Mouse (Mus musculus): ENCODE results near the gene Cd9.

Cd9 gene

GRCm38 (mm10) chr6:125434735-125435518 lies 59.7 kb downstream of the Cd9 start:
- no peak for DNase-seq (ENCODE audit: low spot score)

- no peak for DNase-seq (ENCODE audit: low spot score)
Measured at GRCm38 (mm10) chr6:125433704-125434447, 60.7 kb downstream of the Cd9 start.

- no peak for DNase-seq (ENCODE audit: low spot score)
Measured at GRCm38 (mm10) chr6:125433257-125433656, 61.3 kb downstream of the Cd9 start.

DNA sequence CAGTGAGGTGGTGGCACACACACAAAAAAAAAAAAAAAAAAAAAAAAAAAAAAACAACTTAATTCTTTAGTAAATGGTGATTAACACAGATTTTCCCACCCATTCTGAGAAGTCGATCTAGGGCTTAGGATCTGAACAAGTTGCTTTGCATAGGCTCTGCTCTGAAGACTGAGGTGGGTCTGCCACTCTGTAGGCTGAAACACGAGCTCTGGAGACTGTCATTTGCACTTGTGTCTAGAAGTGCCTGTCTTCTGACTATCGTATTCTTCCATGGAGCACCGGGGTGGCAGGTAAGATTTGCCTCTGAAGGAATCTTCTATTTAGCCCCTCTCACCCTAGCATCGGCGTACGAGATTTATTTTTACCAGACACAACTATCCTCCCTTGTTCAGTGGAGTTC lies 62.1 kb downstream of the Cd9 start:
- no peak for DNase-seq (ENCODE audit: low spot score)

DNA sequence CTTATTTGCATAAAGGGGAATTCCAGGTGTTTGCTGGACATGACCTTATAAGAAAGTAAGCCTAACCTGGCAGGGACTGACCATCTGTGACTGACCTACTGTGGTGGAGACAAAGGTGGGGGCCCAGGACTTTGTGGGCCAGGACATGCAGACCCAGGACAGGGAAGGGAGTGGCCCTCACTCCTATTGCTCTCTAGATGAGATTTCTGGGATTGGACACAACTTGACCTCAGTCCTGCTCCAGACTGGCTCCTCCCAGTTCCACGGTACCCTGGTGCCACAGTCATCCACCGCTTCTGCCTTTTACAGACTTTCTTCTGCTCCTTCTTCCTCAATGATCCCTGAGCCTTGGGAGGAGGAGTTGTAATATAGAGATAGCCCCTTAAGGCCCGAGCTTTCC lies 63.6 kb downstream of the Cd9 start:
- DNase-seq (ENCODE audit: low spot score): no peak

GRCm38 (mm10) chr6:125430358-125430958 lies 64.1 kb downstream of the Cd9 start:
- DNase-seq (ENCODE audit: low spot score): no peak

DNA sequence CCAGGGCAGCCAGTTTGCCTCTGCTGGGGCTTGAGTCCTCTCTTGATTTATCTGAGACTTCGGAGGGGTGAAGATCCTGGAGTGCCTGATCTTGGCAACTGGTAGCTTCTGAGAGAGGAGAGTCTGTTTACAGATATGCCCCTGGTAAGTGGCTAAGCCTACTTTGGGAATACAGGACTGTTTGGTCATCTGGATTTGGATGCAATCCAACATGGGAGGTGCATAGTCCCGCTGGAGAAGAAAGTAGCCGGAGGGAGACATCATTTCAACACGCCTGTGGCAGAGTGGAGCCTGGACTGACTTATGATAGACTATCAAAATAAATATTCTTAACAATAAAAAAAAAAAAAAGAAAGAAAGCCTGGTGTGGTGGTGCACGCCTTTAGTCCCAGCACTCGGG lies 64.8 kb downstream of the Cd9 start:
- no peak for DNase-seq (ENCODE audit: low spot score)

DNA sequence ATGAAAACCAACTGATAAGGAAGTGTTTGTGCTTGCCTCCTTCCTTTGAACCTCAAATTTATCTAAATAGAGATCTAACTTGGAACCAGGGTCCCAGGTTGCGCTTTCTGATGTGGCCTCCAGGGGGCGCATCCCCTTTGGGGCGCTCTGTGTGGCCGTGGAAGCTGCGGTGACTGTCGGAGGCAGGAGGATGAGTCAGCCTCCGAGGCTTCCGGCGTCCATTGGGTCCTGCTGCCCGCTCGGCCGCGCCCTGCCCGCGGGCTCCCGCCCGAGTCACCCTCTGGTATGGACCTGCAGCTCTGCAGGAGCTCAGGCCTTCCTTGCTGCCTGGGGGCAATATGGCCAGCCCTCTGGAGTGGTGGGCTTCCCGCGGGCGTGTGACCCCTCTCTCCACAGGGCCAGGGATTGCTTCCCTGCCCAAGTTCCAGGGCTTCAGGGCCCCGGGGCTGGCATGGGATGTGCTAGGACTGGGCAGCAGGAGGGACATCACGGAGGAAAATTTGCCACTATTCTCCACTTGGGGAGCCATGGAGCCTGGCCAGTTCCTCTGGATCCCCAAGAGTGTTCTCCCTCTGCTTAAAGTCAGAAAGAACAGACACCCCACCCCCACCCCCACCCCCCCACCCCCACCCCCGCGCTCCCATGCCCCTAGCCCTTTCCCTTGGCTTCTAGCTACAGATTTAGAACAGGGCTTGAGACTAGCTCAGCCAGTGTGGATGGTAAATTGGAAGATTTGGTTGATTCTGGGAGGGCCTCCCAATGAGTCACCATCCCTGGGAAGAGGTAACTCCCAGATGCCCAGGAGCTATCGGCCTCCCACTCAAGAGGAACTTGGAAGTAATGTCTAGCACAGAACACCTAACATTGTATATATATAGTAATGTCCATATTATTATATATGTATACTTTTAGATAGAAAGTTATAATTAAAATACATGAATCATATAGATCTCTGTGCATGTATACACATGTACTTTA lies 67.9 kb downstream of the Cd9 start:
- peak; percentile 89 for DNase-seq (ENCODE audit: low spot score)

GRCm38 (mm10) chr6:125425205-125426090 lies 69.1 kb downstream of the Cd9 start:
- no peak for DNase-seq (ENCODE audit: low spot score)

GRCm38 (mm10) chr6:125424156-125424555 lies 70.4 kb downstream of the Cd9 start:
- no peak for DNase-seq (ENCODE audit: low spot score)

- DNase-seq (ENCODE audit: low spot score): no peak
Measured at GRCm38 (mm10) chr6:125423507-125423906, 71.1 kb downstream of the Cd9 start.

- no peak for DNase-seq (ENCODE audit: low spot score)
Measured at GRCm38 (mm10) chr6:125423099-125423498, 71.5 kb downstream of the Cd9 start.

DNA sequence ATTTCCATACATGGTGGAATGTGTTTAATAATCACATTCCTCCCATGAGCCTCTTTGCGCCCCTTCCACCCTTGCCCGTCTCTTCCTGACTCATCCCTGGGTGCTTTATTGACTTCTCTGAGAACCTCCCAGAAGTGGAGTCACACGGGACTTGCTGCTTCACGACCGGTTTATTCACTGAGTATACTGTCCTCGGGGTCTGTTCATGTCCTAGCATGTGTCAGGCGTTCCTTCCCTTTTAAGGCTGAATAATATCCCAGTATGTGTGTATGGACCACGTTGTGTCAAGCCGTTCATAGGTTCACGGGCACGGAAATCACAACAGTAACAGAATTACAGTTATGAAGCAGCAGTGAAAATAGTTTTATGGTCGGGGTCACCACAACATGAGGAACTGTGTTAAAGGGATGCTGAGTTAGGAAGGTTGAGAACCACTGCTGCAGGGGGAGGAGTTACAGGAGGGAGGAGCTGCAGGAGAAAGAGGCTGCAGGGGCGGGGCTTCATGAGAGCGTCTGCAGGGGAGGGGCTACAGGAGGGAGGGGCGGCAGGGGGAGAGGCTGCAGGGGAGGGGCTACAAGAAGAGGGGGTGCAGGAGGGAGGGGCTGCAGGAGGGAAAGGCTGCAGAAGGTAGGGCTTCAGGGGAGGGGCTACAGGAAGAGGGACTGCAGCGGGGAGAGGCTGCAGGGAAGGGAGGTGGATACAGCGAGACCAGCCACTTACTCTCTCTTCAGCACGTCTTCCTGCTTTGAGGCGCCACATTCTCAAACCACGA lies 72.4 kb downstream of the Cd9 start:
- DNase-seq (ENCODE audit: low spot score): peak; percentile 80

DNA sequence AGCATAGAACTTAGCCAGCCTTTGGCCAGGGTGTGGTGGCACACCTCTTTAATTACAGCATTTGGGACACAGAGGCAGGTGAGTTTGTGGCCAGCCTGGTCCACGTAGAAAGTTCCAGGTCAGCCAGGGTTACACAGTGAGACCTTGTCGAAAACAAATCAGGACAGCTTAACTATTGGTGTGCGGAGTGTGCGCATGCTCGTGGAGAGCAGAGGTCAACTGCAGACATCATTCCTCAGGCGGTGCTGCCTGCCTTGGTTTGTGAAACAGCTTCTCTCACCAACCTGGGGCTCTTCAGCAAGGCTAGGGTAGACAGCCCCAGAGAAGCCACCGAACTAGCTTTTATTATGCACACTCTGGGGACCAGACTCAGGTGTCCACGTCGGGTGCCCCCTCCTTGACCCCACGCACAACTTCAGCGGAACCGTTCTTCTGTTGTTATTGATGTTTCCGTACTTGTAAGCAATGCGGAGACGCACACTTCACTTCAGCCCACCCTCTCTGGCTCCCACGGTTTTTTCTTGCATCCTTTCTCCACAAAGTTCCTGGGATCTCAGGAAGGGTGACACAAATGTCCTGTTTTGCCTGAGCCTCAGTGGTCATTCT lies 74.0 kb downstream of the Cd9 start:
- no peak for DNase-seq (ENCODE audit: low spot score)

- DNase-seq (ENCODE audit: low spot score): peak; percentile 91
Measured at GRCm38 (mm10) chr6:125418744-125419143, 75.8 kb downstream of the Cd9 start.

- DNase-seq (ENCODE audit: low spot score): no peak
Measured at GRCm38 (mm10) chr6:125413326-125413725, 81.3 kb downstream of the Cd9 start.

DNA sequence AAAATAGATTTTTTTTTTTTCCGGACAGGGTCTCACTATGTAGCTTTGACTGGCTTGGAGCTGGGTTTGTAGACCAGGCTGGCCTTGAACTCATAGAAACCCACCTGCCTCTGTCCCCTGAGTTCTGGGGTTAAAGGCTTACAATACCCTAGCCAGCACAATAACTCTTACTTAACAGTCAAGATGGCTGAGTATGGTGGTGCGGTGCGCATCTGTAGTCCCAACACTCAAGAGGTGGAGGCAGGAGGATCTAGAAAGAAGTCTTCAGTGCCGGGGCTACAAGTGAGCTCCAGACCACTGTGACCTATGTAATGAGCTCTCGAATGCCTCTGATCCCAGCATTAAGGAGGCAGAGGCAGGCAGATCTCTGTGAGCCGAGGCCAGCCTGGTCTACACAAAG lies 82.9 kb downstream of the Cd9 start:
- no peak for DNase-seq (ENCODE audit: low spot score)

GRCm38 (mm10) chr6:125410995-125411547 lies 83.5 kb downstream of the Cd9 start:
- no peak for DNase-seq (ENCODE audit: low spot score)

- DNase-seq (ENCODE audit: low spot score): no peak
Measured at GRCm38 (mm10) chr6:125410551-125410950, 84.0 kb downstream of the Cd9 start.

Measured in testis, postnatal 10 days (tissue).